Mouse (Mus musculus) liver, adult 2 months (tissue): Measurements from ENCODE around the gene Magi2.

ENCODE experiments used
- CTCF ChIP-seq: fragments of 200-500 bp; IDR thresholded peaks from 2 replicates; pipeline ENCODE4 v1.5.1; 2011; ENCODE audit warnings: low read depth, low read length, control low read depth
- POLR2A ChIP-seq: fragments of 200-500 bp; IDR thresholded peaks from 2 replicates; pipeline ENCODE4 v1.6.1; 2011; ENCODE audit warnings: low read length, control low read depth; ENCODE audit not compliant: insufficient read depth; ENCODE audit errors: extremely low read depth

DNA sequence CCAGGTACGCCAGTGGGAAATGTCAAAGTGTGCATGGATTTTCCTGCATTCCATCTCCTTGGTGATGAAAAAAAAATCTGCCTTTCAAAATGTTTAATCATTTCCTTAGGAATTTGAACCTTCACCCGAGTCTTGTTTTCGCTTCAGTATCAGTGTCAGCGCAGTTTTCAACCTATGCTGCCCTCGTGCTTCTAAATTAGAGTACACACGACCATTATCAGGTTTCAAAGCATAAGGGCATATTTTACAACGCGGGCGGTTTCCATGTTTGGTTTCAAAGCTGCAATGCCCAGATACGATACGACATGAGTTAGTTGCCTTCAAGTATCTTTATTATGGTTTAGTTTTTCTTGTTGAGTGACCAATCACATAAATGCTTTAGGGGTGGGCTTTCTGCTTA lies 1067.7 kb downstream of the Magi2 start:
- TF ChIP-seq CTCF (no peak), POLR2A (no peak)
